Mouse (Mus musculus): ENCODE data around the gene Cfap100. TPM values are rescaled to one million over a fixed set of nuclear protein-coding genes. Genes with fewer than 3 reads are reported as not detected.

Gene Cfap100
- polyA plus RNA-seq (2015; fragmentation: Nextera tagmentation; extraction: Ambion mirVana), result 0.40 and 0.57 TPM in 2 replicates

DNA sequence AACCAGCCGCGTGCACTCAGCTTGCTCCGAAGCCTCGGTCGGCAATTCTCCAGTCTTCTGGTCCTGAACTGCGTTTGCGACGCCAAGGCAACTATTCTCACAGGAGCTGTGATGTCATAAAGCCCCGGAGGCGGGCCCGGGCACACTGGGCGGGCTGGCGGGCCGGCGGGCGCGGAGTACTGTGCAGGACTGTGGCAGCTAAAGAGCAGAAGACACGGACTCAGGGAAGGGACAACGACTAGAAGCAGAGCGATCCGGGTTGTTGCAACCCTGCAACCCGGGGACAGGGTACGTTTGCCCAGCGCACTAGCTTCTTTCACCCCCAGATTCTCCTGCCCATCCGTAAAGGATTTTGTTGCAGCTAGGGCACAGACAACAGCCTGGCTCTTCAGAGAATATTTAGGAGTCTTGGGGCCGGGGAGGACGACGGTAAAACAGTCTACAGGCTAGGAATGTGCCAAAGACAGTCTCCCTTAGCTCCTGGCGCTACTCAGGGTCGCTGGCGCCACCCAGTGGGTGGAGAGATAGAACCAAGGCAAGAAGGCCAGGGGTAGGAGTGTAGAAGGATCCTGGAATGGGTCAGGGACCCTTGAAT, at the start of gene Cfap100:
TSS of gene Cfap100 (minus strand) at position 418 of the 595 bp plus-strand sequence.
- 0% methylated on average over 31 of the region's 31 CpGs for WGBS
- ATAC-seq (ENCODE audit: insufficient read depth, low FRiP score, low read depth), result peak; percentile 87
- H3K4me3 ChIP-seq (replicated peaks), result peak within 1 kb of the TSS; percentile 43
- H3K36me3 ChIP-seq, result no peaks in the 10 kb centered on the region
- peak within 1 kb of the TSS; percentile 22; the same call in 1 of the 2 replicates for H3K9ac ChIP-seq
- no peak within 1 kb of the TSS for H3K27ac ChIP-seq
- H3K4me1 ChIP-seq, result peaks cover 10% of the 10 kb centered on the region
- no peaks in the 10 kb centered on the region for H3K9me3 ChIP-seq
- no peaks in the 10 kb centered on the region; the same call in 1 of the 2 replicates for H3K27me3 ChIP-seq (replicated peaks)
- H3K4me2 ChIP-seq, result peak within 1 kb of the TSS; percentile 89

DNA sequence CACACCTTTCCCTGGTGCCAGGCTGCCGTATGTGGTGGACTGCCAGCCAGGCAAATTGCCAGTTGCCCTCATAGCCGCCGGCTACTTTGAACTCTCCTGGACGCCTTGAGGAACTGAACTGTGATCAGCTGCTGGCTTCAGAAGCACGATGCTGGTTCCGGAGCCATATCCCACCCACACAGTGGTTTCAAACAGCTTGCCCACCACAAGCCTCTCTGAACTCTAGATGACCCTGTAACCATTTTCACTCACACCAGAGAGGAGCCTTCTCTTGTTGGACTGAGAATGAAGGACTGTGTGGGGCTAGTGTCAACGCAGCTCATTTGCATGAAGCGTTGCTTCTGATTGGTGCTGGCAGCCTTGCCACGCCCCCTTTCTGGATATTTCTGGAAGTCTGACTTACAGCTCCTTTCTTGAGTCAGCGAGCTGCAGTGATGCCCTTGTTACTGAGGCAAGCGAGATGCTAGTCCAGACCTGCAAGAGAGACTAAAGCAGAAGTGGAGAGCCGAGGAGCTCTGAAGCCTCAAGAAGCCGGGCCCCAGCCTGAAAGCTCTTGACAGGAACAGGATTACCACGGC, 48.4 kb upstream of the Cfap100 start:
- Histone ChIP-seq H3K9me3 (no peaks in the 10 kb centered on the region), H3K4me1 (0 out of 2 replicates have a peak, but pooled peaks cover 4% of the 10 kb centered on the region), H3K27ac (no peak overlapping the region), H3K4me2 (no peak overlapping the region), H3K4me3 (replicated peaks) (no peak overlapping the region), H3K9ac (no peak overlapping the region), H3K36me3 (no peaks in the 10 kb centered on the region), H3K27me3 (replicated peaks) (no peaks in the 10 kb centered on the region)
- ATAC-seq (ENCODE audit: insufficient read depth, low FRiP score, low read depth), result no peak
- WGBS, result 52% methylated on average over 14 of the region's 14 CpGs

DNA sequence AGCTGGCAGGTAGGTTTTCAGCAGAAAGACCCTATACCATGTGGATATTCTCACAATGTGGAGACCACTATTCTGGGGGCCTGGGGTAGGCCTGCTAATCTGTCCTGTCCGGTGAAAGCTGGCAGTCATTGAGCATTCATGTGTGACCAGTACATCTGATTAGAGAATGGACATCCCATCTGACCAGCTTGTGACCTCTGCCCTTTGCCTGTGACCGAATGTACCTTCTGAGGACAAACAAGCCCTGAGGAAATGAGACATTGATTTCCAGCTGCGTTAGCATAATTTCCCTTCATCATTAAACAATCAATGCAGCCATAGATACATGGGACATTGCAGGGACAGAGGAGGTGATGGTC, 47.2 kb upstream of the Cfap100 start:
- WGBS, result 75% methylated on average over 3 of the region's 3 CpGs
- H3K9ac ChIP-seq, result no peak overlapping the region
- no peak for ATAC-seq (ENCODE audit: insufficient read depth, low FRiP score, low read depth)
- no peak overlapping the region for H3K4me3 ChIP-seq (replicated peaks)
- no peaks in the 10 kb centered on the region for H3K9me3 ChIP-seq
- H3K27me3 ChIP-seq (replicated peaks), result no peaks in the 10 kb centered on the region
- peaks cover 8% of the 10 kb centered on the region; the same call in 1 of the 2 replicates for H3K4me1 ChIP-seq
- H3K27ac ChIP-seq, result no peak overlapping the region
- H3K4me2 ChIP-seq, result no peak overlapping the region
- no peaks in the 10 kb centered on the region for H3K36me3 ChIP-seq

DNA sequence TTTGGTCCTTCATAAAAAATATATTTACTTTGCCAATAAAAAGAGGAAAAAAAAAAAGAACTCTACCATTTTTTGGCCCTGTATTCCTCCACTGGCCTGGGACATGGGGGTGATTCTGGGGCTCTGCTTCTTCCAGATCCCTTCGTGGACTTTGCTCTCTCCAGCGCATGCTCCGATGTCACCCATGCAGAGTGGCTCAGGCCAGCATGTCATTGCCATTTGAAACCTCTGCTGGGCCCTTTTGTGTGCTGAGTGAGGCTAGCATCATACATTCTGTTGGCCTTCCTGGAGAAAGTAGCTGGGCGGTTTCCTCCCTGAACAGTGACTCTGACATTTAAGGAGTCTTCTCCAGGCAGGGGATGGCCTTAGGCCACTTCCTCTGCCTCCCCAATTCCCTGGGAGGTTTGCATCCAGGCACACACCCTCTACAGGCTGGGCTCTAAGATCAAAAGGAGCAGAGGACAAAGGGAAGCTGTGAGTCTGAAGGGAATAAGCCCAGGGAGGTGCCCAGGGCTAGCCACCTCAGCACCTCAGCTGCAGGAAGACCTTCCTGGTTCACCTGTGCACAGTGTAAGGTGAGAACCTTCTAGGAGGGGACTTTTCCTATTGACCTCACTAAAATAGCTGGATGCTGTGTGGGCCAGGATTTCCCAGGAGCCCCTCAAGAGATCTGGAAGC, 46.7 kb upstream of the Cfap100 start:
- peaks cover 12% of the 10 kb centered on the region; the same call in 1 of the 2 replicates for H3K4me1 ChIP-seq
- no peak overlapping the region for H3K9ac ChIP-seq
- no peak overlapping the region for H3K4me3 ChIP-seq (replicated peaks)
- no peaks in the 10 kb centered on the region for H3K27me3 ChIP-seq (replicated peaks)
- H3K4me2 ChIP-seq, result no peak overlapping the region
- H3K9me3 ChIP-seq, result no peaks in the 10 kb centered on the region
- 74% methylated on average over 4 of the region's 4 CpGs for WGBS
- H3K36me3 ChIP-seq, result no peaks in the 10 kb centered on the region
- ATAC-seq (ENCODE audit: insufficient read depth, low FRiP score, low read depth), result no peak
- H3K27ac ChIP-seq, result no peak overlapping the region

DNA sequence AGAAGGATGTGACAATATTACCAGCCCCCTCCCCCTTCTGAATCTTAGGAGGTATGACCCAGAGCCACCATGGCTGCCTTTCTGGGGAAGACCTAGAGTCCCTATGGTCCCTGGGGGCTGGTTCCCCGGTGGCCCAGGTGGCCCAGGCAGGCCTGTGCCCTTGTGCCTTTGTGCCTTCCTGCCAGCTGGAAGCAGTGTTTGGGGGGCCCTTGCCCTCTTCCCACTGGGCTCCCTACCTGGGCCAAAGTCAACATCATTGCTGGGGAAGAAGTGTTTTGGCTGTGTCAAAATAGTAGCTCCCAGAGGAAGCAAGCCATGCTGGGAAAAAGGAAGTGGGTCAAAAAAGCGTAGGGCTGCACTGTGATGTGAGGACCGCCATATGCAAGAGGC, 45.8 kb upstream of the Cfap100 start:
- WGBS, result 86% methylated on average over 3 of the region's 3 CpGs
- H3K4me1 ChIP-seq, result peaks cover 12% of the 10 kb centered on the region; the same call in 1 of the 2 replicates
- no peak overlapping the region for H3K4me2 ChIP-seq
- no peaks in the 10 kb centered on the region for H3K27me3 ChIP-seq (replicated peaks)
- H3K9me3 ChIP-seq, result no peaks in the 10 kb centered on the region
- no peak overlapping the region for H3K9ac ChIP-seq
- no peak overlapping the region for H3K27ac ChIP-seq
- H3K36me3 ChIP-seq, result no peaks in the 10 kb centered on the region
- no peak overlapping the region for H3K4me3 ChIP-seq (replicated peaks)
- ATAC-seq (ENCODE audit: insufficient read depth, low FRiP score, low read depth), result no peak

DNA sequence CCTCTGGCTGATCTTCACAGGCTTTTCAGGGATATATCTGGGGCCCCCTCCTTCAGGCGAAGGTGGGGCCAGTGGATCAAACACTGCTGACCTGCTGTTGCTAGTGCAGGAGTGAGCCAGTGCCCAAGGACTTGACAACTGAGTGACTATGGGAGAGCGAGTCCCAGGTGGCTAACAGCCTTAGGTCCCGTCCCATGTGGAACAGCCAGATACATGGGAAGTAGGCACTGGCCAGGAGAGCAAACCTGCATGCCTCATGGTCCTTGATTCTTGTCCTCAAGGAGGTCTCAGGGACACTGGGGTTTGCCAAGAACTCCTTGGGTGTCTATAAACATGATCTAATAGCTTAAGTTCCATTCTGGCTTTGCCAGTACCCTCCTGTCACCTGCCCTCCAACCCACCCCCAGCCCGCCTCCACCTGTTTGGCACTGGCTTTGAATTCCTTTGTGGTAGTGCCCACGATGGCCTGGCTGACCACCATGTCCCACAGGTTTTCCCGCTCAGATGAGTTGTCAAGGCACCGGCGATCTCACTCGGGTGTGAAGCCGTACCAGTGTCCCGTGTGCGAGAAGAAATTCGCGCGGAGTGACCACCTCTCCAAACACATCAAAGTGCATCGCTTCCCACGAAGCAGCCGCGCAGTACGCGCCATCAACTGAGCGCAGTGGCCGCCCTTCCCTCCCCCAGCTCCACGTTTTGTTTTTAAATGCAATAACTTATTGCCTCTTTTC, 45.2 kb upstream of the Cfap100 start:
- no peaks in the 10 kb centered on the region for H3K36me3 ChIP-seq
- no peaks in the 10 kb centered on the region for H3K27me3 ChIP-seq (replicated peaks)
- peaks cover 12% of the 10 kb centered on the region; the same call in 1 of the 2 replicates for H3K4me1 ChIP-seq
- no peak overlapping the region for H3K27ac ChIP-seq
- H3K4me3 ChIP-seq (replicated peaks), result no peak overlapping the region
- no peak overlapping the region for H3K4me2 ChIP-seq
- WGBS, result 92% methylated on average over 24 of the region's 24 CpGs
- H3K9me3 ChIP-seq, result no peaks in the 10 kb centered on the region
- H3K9ac ChIP-seq, result no peak overlapping the region
- ATAC-seq (ENCODE audit: insufficient read depth, low FRiP score, low read depth), result no peak

DNA sequence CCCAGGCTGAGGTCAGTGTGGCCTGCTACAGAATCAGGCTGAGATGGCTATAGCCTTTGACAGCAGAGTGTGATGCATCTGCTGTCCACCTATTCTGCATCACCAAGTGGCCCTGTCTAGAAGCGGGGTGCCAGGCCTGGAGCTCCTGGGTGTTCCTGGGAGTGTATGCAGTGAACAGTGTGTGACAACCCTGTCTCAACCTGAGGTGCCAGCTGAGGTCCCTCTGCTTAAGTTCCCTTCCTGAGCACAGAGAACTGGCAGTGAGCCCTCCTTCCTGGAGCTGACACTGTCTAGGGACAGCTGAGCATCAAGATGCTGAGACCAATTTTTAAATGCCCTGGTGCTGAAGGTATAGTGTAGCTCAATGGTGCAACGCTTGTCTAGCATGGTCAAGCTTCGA, 44.1 kb upstream of the Cfap100 start:
- Histone ChIP-seq H3K4me1 (peaks cover 12% of the 10 kb centered on the region; the same call in 1 of the 2 replicates), H3K9ac (no peak overlapping the region), H3K36me3 (no peaks in the 10 kb centered on the region), H3K4me3 (replicated peaks) (no peak overlapping the region), H3K9me3 (no peaks in the 10 kb centered on the region), H3K27ac (no peak overlapping the region), H3K4me2 (no peak overlapping the region), H3K27me3 (replicated peaks) (no peaks in the 10 kb centered on the region)
- WGBS, result 80% methylated on average over 3 of the region's 3 CpGs
- no peak for ATAC-seq (ENCODE audit: insufficient read depth, low FRiP score, low read depth)

DNA sequence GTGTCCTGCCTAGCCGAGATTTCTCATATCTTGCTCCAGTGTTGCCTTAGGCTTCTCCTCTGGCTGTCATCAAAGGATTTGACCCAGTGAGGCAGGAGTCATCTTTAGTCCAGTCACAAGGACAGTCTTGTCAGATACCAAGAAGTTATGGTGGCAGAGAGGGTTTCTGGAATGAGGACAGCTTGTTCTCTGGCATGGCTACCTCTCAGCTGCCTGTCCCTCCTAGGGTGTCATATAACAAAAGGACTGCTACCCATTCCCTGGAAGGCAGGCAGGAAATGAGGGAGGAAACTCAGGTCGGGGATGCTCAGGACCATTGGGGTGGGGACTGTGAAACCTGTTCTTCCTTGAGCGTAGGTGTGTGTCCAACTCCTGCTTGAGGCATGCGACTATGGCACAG, 43.5 kb upstream of the Cfap100 start:
- 73% methylated on average over 4 of the region's 4 CpGs for WGBS
- no peak for ATAC-seq (ENCODE audit: insufficient read depth, low FRiP score, low read depth)
- H3K4me3 ChIP-seq (replicated peaks), result no peak overlapping the region

DNA sequence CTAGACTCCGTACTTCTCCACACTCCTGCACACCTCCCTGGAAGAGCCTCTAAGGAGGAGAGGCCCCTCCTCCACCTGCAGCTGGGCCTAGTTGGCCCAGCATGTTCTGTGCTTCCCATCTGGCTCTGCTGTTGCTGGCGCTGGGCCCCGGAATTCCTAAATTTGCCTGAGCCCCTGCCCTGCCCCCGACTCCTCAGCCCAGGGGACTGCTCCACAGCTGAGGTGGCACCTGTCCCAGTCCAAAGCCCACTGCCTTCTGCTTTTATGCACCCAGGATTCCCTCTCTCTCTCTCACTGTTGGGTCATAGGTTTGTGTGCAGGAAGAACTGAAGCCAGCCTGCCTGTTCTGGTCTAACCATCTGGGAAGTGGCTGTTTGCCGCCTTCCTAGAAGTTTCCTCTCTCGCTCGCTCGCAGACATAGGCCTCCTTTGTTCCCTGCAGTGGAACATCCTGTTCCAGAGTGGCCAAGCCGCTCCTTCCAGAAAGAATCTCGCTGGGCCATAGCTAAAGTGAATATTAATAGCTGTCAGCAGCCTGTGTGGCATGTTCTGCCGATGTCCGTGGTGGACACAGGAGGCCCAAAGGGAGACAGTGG, 42.4 kb upstream of the Cfap100 start:
- Histone ChIP-seq H3K27ac (peak overlapping the region; percentile 63), H3K9ac (no peak overlapping the region), H3K4me1 (peaks cover 12% of the 10 kb centered on the region; the same call in 1 of the 2 replicates)

More for the DNA sequence above, 43.5 kb upstream of the Cfap100 start:
- no peaks in the 10 kb centered on the region for H3K27me3 ChIP-seq (replicated peaks)
- H3K36me3 ChIP-seq, result no peaks in the 10 kb centered on the region
- no peak overlapping the region for H3K4me2 ChIP-seq
- no peak overlapping the region for H3K27ac ChIP-seq
- no peak overlapping the region for H3K9ac ChIP-seq
- H3K9me3 ChIP-seq, result no peaks in the 10 kb centered on the region
- H3K4me1 ChIP-seq, result peaks cover 9% of the 10 kb centered on the region; the same call in 1 of the 2 replicates

DNA sequence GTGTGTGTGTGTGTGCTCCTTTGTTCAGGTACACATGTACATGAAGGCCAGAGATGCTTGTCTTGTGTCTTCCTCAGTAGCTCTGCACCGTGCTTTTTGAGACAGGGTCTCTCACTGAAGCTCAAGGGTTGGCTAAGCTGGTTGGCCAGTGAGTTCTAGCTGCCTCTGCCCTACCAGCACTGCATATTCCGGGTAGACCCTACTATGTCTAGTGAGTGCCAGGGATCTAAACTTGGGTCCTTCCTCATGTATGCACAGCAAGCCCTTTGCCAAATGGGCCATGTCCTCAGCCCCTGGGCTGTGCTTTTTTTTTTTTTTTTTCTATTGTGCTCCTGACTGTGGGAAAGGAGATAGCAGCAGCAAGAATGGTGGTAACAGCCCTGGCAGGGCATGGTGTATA, 41.7 kb upstream of the Cfap100 start:
- H3K4me3 ChIP-seq (replicated peaks), result no peak overlapping the region
- H3K36me3 ChIP-seq, result no peaks in the 10 kb centered on the region
- WGBS, result 98% methylated on average over 2 of the region's 2 CpGs
- no peaks in the 10 kb centered on the region for H3K9me3 ChIP-seq
- H3K4me1 ChIP-seq, result peaks cover 12% of the 10 kb centered on the region; the same call in 1 of the 2 replicates
- ATAC-seq (ENCODE audit: insufficient read depth, low FRiP score, low read depth), result no peak
- H3K9ac ChIP-seq, result no peak overlapping the region
- H3K27ac ChIP-seq, result no peak overlapping the region
- H3K27me3 ChIP-seq (replicated peaks), result no peaks in the 10 kb centered on the region
- no peak overlapping the region for H3K4me2 ChIP-seq

More for the DNA sequence above, 42.4 kb upstream of the Cfap100 start:
- H3K4me2 ChIP-seq, result no peak overlapping the region
- WGBS, result 55% methylated on average over 12 of the region's 12 CpGs
- no peak; the same call in 1 of the 2 replicates for ATAC-seq (ENCODE audit: insufficient read depth, low FRiP score, low read depth)
- H3K9me3 ChIP-seq, result no peaks in the 10 kb centered on the region
- no peak overlapping the region for H3K4me3 ChIP-seq (replicated peaks)
- no peaks in the 10 kb centered on the region for H3K27me3 ChIP-seq (replicated peaks)
- no peaks in the 10 kb centered on the region for H3K36me3 ChIP-seq

DNA sequence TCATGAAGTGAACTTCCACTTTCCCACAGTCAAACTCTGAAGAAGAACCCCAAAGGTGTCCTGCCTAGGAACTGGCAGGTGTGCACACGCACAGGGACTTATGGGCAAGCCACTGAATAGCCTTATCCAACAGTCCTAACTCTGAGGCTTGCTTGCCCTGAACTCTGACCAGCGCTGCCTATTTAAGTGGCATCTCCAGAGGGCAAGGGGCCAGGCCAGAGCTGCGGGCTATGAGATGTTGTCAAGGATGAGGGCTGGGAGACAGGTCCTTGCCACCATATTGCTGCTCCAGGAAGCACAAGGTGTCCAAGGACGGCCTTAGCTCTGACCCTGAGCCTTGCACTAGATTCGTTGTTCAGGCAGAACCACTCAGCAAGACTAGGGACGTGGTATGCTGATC, 40.4 kb upstream of the Cfap100 start:
- Histone ChIP-seq H3K9me3 (no peaks in the 10 kb centered on the region), H3K27me3 (replicated peaks) (no peaks in the 10 kb centered on the region), H3K36me3 (no peaks in the 10 kb centered on the region), H3K27ac (no peak overlapping the region), H3K4me1 (peaks cover 12% of the 10 kb centered on the region; the same call in 1 of the 2 replicates), H3K4me3 (replicated peaks) (no peak overlapping the region), H3K4me2 (no peak overlapping the region), H3K9ac (no peak overlapping the region)
- 89% methylated on average over 6 of the region's 6 CpGs for WGBS
- ATAC-seq (ENCODE audit: insufficient read depth, low FRiP score, low read depth), result no peak
